Mouse (Mus musculus): ENCODE measurements around the gene Npw.

Npw gene

DNA sequence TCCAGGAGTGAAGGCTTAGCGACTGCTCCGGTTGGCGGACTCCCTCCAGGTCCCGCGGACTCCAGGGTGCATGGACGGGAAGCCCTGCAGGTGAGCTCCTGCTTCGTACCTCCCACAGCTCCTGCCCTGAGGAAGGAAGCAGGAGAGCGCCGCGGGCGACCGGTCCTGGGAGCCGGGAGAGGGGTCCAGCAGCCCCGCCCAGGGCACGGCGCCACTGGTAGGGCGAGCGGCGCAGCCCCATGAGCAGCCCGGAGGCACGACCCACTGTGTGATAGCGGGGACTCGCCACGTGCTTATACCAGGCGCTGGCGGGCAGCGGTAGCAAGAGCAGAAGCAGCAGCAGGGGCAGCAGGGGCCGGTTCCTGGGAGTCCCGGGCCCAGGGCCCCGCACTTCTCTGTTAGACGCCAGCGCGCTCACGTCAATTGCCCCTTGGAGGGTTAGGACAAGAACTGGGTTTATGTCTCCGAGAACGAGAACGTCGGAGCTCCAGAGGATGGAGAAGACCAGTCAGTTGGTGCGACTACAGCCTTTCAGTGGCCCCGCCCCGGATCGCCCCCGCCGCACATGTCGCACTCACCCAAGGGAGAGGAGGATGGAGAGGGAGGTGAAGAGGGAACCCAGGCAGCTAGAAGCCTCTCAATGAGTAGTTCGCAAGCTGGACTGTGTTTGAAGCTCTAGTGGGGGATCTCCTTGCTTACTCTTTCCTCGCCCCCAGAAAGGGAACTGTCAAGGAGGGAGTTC, at the start of gene Npw:
Gene Npw (minus strand): TSS at position 441 of the 742 bp plus-strand sequence.
- DNase-seq (ENCODE audit: low spot score in 2 of 2), result peak in 1 of 2 experiments; percentile 41

DNA sequence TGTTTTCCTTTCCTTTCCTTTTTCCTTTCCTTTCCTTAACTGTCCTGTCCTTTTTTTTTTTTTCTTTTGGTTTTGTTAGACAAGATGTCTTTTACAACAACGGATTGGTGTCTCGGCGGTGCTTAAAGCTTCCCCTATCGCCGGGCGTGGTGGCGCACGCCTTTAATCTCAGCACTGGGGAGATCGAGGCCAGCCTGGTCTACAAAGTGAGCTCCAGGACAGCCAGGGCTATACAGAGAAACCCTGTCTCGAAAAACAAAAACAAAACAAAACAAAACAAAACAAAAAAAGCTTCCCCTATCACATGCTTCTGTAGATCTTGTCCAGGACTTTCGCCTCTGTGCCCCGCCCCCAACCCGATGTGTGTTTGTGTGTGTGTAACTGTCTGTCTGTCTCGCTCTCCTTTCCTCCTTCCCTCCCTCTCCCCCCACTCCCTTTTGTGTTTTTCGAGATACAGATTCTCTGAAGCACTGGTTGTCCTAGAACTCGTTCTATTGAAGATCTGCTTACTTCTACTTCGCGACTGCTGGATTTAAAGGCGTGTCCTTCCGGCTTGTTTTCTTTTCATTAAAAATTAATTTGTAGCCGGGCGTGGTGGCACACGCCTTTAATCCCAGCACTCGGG, 49.7 kb upstream of the Npw start:
- DNase-seq (ENCODE audit: low spot score in 2 of 2), result peak in 1 of 2 experiments; percentile 49

DNA sequence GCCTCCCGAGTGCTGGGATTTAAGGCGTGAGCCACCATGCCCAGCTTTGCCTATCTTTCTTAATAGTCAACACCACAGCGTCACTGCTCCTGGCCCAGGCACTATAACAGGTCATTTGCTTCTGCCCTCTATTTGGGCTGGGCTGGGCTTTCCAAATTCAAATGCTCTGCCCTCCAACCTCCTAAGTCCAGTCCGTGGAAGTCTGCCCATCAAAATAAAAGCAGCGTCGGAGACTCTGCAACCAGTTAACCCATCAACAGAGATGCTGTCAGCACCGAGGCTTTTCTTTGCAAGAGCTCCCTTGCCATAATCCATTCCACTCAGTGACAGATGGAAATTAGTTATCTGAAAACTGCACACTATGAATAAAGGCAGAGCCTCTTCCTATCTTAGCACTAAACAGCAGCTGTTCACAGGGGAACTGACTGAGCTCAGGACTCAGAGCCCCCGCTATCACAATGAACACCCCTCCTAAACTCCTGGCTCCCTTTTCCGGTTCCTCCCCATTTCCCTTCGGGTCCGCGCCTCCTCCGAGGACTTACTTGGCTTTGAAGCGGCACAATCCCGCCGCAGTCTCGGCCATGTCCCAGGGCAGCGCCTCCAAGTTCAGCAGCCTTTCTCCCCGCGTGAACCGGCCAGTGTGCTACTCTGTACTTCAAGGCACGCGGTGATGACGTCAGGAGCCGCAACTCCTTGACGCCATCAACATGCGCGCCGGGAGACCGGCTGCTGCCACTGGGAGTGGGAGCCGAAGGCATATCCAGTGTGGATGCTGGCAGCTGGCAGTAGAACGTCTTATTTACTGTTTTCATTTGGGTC, 48.9 kb upstream of the Npw start, which contains the start of gene Tbl3:
Gene Tbl3 (minus strand): TSS at position 679 of the 819 bp plus-strand sequence.
- peak; percentile 94 to 96 for DNase-seq (ENCODE audit: low spot score in 2 of 2)

DNA sequence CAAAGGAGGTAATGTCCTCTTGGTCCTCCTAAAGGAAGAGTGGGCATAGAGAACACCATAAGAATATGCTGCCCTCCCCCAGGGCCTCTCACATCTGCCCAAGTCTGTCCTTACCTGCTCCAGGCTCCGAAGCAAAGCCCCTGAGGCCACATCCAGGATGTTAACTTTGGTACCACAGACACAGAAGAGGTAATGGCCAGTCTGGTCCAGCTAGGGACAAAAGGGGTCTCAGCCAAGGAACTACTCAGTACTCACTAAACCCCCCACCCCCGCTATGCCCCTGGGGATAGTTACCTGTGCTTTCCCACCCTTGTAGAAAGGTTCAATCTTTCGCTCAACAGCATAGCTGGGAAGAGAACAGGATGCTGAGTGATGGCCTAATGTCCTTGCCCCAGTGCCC, 47.6 kb upstream of the Npw start:
- DNase-seq (ENCODE audit: low spot score in 2 of 2), result no peak

DNA sequence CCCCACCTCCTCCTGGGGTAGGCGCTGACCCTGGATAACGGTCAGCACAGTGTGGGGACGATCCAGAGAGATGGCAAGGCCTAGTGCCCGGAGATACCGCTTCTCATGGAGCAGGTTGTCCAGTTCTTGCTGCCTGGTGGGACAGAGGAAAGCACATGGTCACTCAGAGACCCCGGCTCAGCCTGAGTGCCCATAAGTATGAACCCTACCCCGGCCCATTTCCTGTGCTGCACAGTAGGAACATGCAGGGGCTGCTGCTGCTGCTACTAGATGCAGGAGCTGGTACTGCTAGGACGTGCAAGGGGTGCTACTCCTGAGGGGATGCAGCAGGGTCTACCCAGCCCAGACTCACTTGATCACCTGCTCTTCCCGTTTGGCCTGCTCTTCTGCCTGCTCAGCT, 43.0 kb upstream of the Npw start:
- no peak for DNase-seq (ENCODE audit: low spot score in 2 of 2)

DNA sequence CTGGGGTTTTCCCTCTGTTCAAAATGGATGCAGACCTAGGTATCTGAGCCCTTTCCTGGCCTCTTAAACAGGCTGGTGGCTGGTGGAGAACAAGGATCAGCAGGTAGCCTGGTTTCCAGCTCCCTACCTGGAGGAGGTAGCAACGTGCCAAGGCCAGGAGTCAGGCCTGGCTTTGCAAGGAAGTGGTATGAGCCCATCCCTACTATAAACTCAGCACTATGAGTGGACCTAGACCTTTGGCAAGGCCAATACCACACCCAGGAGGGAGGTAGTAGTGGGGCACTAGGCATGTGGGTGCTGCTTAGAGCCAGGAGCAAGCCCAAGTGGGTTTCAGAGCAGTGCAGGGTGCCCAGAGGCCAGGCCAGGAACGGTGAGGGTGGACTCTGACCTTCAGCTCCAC, 41.2 kb upstream of the Npw start:
- no peak for DNase-seq (ENCODE audit: low spot score in 2 of 2)

DNA sequence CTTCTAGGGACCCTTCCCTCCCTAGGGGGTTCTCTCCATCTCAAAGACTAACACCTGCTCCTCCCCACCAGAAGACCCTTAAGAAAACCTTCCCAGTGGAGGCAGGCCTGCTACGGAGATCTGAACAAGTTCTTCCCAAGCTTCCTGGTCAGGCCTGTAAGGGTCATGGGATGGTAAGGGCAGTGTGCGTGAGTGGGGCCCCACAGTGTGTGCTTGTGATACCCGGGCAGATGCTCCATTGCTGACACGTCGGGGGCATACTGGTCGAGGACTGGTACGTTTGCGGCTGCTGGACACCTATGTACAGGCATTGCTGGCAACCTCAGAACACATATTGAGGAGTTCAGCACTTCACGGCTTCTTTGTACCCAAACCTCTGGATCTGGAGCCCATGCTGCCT, 40.5 kb upstream of the Npw start:
- no peak for DNase-seq (ENCODE audit: low spot score in 2 of 2)

DNA sequence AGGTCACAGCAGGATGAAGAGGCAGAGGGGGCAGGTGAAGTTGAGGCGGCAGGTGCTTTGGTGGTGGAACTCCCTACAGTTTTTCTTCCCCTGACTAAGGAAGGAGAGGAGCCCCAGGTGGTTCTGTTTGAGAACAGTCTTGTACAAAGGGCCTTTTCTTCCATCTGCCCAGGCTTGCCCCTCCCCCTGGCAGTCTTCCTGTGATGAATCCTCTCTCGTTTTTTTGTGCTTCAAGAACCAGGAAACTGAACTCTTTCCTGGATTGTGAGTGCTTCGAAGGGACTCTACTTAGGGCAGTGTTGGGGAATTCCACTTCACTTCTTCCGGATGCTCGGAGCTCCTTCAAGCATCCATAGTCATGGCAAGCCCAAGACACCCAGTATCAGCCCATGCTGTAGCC, 39.7 kb upstream of the Npw start:
- DNase-seq (ENCODE audit: low spot score in 2 of 2), result no peak

DNA sequence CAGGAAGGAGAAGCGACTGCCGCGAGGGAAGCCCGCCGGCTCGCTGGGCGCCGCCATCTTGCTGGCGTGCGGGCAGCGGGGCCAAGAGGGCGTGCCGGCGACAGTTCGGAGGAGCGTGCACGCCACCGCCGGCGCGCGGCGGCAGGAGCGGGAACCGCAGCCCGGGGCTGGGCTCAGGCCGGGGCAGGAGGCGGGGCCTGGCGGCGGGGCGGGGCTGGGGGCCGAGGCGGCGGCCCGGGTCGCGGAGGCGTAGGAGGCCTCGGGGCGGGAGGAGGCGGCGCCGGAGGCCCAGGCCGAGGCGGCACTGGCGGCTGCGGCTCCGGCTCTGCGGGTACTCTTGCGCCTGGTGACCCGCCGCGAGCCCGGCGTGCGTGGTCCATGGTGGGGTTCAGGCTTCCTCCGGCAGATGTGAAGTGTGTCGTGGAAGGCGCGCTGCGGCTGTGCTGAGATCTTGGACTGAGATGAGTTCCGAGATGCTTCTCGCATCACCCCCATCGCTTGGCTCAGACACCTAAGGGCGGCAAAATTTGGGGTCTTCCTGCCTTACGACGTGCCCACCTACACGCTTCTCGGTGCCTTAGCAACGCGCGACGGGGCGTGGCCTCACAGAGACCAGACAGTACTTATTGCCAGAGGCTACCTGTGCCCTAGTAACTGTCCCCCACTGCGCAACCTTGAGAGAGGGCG, 37.9 kb upstream of the Npw start, which contains the start of the genes Gfer and Noxo1:
Gene Gfer (minus strand): TSS at position 146 of the 687 bp plus-strand sequence.
Gene Noxo1 (plus strand): TSS at position 224 of the 687 bp plus-strand sequence.
- peak; percentile 82 to 90 for DNase-seq (ENCODE audit: low spot score in 2 of 2)

DNA sequence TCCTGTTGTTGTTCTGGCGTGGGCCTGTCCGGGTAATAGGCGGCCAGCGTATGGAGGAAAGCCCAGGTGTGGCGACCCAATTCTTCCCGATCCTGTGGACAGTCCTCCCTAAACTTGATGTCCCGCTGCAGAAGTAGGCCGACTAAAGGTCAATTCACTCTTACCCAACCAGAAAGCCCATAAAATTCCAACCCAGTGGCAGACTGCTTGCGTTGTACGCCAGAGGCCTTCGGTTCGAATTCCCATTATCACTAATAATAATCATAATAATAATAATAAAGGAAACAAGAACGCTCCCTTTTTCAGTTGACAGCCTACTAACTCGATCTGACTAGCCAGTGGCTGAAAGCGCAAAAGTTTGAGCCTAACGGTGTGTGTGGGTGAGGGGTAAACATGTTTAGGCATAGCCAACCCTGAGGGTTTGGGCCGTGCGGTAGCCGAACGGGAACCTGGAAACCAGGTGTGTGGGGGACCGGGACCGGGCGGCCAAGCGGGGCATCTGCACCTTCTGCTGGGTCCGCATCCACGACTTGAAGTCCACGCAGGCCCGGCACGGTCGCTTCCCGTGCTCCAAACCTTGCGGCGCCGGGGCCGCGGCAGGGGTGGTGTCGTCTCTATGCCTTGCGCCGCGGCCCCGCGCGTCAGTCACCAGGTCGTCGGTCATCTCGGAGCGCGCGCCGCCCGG, 37.2 kb upstream of the Npw start:
- no peak for DNase-seq (ENCODE audit: low spot score in 2 of 2)

DNA sequence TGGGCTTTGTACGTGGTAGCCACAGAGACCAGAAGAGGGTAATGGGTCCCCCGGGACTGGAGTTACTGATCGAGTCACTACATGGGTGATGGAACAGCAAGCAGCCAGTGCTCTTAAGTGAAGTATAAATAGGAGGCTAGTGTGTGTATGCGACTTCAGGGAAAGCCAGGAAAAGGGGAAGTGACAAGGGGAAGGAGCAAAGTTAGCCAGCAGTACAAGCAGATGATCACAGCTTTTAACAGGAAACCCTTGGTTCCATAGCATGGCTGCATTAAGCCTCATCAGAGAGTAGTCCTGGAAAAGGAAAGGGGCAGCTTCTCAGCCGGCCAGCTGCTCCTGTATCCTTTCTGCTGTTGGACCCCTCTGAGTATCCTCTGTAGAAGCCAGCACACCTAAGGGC, 34.1 kb upstream of the Npw start:
- no peak for DNase-seq (ENCODE audit: low spot score in 2 of 2)

DNA sequence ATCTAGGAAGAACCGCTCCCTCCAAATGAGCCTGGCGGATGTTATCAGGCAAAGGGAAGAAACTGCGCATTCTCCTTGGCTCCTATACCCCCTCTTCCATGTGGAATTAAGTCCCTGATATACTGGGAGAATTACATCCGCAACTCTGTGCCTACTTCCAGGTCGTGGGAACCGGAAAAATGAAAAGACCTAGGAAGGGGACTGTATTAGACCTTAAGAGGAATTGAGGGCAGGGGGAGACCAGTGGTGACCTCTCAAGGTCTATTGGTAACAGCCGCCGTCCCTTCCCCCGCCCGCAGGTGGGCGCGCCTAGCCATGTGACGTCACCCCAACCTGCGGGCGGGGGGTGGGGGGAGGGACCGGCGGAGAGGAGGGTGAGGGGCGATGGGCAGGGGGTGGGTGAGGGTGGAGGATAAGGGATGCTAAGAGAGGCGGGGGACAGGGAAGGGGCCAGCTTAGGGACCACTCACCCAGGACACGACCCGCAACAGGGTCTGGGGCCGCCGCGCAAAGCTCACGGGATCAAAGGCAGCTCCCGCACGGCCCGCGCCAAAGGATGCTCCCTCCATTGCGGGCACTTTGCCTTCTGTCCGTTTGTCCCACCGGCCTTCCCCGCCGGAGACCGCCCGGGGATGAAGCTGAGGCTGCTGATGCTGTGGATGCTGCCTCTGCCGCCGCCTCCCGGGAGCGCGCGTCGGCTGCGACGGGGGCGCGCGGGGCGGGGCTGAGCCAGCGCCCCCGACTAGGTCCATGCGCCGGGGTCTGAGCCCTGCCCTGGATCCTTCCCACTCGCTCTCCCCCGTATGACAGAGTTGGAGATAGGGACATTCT, 31.2 kb upstream of the Npw start, which contains the start of gene Syngr3:
Gene Syngr3 (minus strand): TSS at position 705 of the 831 bp plus-strand sequence.
- peak in 1 of 2 experiments; percentile 23 for DNase-seq (ENCODE audit: low spot score in 2 of 2)

DNA sequence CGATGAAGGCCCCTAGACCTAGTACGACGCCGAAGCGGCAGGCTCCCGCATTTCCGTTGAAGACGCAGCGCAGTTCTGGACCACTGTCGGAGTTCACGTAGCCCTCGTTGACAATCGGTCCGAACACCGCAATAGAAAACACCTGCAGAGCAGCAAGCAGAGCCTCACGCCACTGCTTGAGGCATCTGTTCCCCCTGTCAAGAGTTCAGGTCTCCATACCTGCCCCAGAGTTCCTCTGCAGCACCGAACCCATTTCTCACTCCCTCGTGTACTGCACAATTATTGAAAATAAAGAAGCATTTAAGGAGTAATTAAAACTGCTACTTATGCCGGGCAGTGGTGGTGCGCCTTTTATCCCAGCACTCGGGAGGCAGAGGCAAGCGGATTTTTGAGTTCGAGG, 29.3 kb upstream of the Npw start:
- DNase-seq (ENCODE audit: low spot score in 2 of 2), result no peak

DNA sequence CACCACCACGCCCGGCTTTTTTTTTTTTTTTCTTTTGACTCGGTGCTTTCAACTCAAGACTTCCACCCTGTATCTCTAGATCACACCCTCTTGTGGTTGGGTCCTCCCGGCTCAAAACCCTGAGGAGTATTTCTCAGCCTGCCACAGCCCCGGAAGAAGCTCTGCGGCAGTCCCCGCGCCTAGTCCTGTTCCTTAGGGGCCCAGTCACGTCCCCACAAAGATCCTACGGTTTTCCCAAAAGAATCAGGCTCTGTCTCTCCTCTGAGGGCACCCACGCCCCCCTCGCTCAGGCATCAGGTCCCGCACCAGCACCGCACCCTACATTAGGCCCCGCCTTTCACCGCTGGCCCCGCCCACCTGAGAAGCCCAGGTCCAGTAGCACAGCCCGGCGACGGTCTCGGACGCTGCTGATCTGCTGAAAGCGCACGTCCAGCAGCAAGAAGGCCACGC, 28.9 kb upstream of the Npw start:
- peak; percentile 46 to 76 for DNase-seq (ENCODE audit: low spot score in 2 of 2)

DNA sequence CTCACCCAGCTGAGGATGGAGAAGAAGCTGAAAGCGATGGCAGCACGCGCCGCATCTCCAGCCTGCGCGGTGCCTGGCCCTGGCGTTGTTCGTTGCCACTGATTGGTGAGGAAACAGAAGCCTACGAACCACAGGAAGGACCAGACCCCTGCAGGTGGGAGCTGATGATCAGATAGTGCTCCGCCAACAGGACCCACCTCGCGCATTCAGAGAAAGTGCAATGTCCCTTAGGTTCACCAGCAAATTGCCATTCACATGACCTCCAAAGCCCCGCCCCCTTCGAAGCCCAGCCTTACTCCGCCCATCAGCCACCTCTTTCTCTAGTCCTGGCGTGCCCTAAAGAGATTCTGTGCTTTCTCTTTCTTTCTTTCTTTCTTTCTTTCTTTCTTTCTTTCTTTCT, 28.3 kb upstream of the Npw start:
- DNase-seq (ENCODE audit: low spot score in 2 of 2), result peak in 1 of 2 experiments; percentile 82

DNA sequence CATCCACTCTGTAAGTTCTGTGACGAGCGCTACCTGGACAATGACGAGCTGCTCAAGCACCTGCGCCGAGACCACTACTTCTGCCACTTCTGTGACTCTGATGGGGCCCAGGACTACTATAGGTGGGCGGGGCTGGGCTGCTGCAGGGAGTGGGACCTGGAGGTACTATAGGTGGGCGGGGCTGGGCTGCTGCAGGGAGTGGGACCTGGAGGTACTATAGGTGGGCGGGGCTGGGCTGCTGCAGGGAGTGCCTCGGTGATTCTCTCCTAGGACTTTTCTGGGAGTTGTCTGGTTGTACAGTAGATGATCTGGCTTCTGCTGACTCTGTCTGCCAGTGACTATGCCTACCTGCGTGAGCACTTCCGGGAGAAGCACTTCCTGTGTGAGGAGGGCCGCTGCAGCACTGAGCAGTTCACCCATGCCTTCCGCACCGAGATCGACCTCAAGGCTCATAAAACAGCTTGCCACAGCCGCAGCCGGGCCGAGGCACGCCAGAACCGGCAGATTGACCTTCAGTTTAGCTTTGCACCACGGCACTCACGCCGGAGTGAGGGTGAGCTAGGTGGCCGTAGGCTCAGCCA, 19.3 kb upstream of the Npw start:
- no peak for DNase-seq (ENCODE audit: low spot score in 2 of 2)

DNA sequence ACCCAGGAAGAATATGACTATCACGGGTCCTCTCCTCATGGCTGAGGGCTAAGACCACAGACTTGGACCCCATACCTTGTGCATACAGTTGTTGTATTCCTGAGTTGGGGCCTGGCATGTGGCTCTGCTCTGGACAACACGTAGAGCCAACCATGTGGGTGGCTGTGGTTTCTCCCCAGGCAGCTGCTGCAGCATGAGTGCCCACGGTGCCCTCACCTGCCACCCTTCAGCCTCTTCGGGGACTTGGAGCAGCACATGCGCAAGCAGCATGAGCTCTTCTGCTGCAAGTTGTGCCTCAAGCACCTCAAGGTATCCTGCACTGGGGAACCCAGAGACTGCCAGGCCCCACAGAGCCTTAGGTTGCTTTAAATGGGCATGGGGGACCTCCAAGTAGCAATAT, 18.6 kb upstream of the Npw start:
- DNase-seq (ENCODE audit: low spot score in 2 of 2), result no peak

DNA sequence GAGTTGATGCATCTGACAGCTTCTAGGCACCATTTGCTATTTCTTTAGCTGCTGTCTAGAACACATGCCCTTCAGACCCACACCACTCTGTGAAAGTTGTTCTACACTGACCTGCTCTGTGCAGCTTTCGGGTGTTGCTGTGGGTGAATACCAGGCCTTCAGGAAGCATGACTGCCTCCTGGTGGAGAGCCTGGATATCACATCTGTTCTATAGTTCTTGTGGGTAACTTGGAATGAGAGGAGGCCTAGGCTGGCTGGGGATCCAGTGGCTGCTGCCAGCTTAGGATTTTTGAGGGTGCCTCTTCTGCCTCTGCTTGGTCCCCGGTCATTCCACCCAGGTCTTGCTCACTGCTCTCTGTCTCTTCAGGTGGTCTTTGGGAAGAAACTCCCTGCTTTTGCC, 17.9 kb upstream of the Npw start:
- peak; percentile 70 to 87 for DNase-seq (ENCODE audit: low spot score in 2 of 2)

DNA sequence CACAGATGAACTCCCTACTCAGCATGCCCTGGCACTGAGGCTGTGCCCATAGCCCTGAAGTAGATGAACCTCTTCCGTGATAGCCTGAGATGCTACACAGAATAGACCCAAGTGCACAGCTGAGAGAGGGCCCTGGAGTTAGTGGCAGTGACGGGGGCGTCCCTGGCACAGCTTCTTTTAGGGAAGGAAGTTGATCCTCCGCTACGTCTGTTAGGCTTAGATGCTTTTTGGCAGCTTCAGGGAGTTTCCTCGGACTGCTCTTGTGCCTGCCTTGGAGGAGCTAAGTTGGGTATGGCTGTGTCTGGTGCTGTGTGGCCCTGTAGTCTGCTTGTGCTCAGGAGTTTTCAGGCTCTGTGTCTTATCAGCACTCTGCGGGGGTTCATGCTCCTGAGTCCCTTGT, 16.0 kb upstream of the Npw start:
- no peak for DNase-seq (ENCODE audit: low spot score in 2 of 2)

DNA sequence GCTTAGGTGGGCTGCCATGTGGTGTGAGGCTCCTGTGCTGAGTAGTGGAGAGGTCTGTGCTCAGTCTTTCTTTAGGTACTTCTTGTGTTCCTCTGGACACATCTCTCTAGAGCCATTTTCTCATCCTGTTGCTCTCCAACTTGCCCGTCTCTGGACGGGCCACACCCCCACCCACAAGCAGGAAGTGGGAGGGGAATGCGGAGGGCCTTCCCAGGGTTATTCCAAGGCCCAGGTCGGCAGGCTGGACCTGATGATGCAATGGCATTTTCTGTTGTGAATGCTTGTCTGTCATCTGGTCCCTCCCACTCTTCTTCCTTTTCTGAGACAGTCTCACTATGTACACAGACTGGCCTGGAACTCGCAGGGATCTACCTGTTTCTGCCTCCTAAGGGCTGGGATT, 13.9 kb upstream of the Npw start:
- DNase-seq (ENCODE audit: low spot score in 2 of 2), result no peak
